Mouse (Mus musculus): Measurements from ENCODE around the gene Leng1. TPM values are rescaled to one million over a fixed set of nuclear protein-coding genes. Genes with fewer than 3 reads are reported as not detected.

Gene Leng1
- polyA plus RNA-seq, 1 experiment from 2014 or later, result 13.1 TPM

GRCm38 (mm10) chr7:3683908-3684550 lies 18.4 kb upstream of the Leng1 start:
- Histone ChIP-seq H3K9ac (ENCODE audit: low read length) (no peak overlapping the region), H3K9me3 (ENCODE audit: control insufficient read depth, low read length) (no peaks in the 10 kb centered on the region), H3K27me3 (replicated peaks; ENCODE audit: control insufficient read depth, insufficient read depth, low read length) (no peaks in the 10 kb centered on the region), H3K4me3 (ENCODE audit: low read depth, low read length) (no peak overlapping the region), H3K4me2 (ENCODE audit: low read length) (no peak overlapping the region), H3K4me1 (replicated peaks; ENCODE audit: control insufficient read depth, insufficient read depth, low read length) (no peaks in the 10 kb centered on the region), H3K27ac (ENCODE audit: low read depth) (no peak overlapping the region), H3K36me3 (ENCODE audit: control insufficient read depth, insufficient read depth, low read length) (peaks cover 52% of the 10 kb centered on the region)
- no peak for ATAC-seq (replicated peaks; ENCODE audit: low FRiP score, low TSS enrichment, low read depth)
- WGBS, result 84% methylated on average over 10 of the region's 10 CpGs
- DNase-seq (ENCODE audit: low spot score), result no peak

GRCm38 (mm10) chr7:3677342-3677741 lies 11.7 kb upstream of the Leng1 start, which contains the start of gene Tmc4:
TSS of gene Tmc4 (minus strand) at chr7:3677553.
- WGBS, result 37% methylated on average over 9 of the region's 9 CpGs
- Histone ChIP-seq H3K9ac (ENCODE audit: low read length) (peak within 1 kb of the TSS; percentile 44), H3K4me2 (ENCODE audit: low read length) (peak within 1 kb of the TSS; percentile 31), H3K4me1 (replicated peaks; ENCODE audit: control insufficient read depth, insufficient read depth, low read length) (no peaks in the 10 kb centered on the region), H3K36me3 (ENCODE audit: control insufficient read depth, insufficient read depth, low read length) (peaks cover 23% of the 10 kb centered on the region), H3K27me3 (replicated peaks; ENCODE audit: control insufficient read depth, insufficient read depth, low read length) (no peaks in the 10 kb centered on the region), H3K27ac (ENCODE audit: low read depth) (no peak within 1 kb of the TSS), H3K4me3 (ENCODE audit: low read depth, low read length) (peak within 1 kb of the TSS; percentile 31), H3K9me3 (ENCODE audit: control insufficient read depth, low read length) (no peaks in the 10 kb centered on the region)
- DNase-seq (ENCODE audit: low spot score) (peak; percentile 63), ATAC-seq (replicated peaks; ENCODE audit: low FRiP score, low TSS enrichment, low read depth) (peak; percentile 77)

GRCm38 (mm10) chr7:3676371-3676770 lies 10.7 kb upstream of the Leng1 start:
- ATAC-seq (replicated peaks; ENCODE audit: low FRiP score, low TSS enrichment, low read depth) (no peak), DNase-seq (ENCODE audit: low spot score) (no peak)
- H3K4me1 ChIP-seq (replicated peaks; ENCODE audit: control insufficient read depth, insufficient read depth, low read length), result no peaks in the 10 kb centered on the region
- WGBS, result 82% methylated on average over 12 of the region's 12 CpGs
- H3K4me3 ChIP-seq (ENCODE audit: low read depth, low read length), result peak overlapping the region; percentile 31
- peak overlapping the region; percentile 31 for H3K4me2 ChIP-seq (ENCODE audit: low read length)
- no peaks in the 10 kb centered on the region for H3K27me3 ChIP-seq (replicated peaks; ENCODE audit: control insufficient read depth, insufficient read depth, low read length)
- no peaks in the 10 kb centered on the region for H3K9me3 ChIP-seq (ENCODE audit: control insufficient read depth, low read length)
- H3K27ac ChIP-seq (ENCODE audit: low read depth), result no peak overlapping the region
- peak overlapping the region; percentile 44 for H3K9ac ChIP-seq (ENCODE audit: low read length)
- peaks cover 20% of the 10 kb centered on the region for H3K36me3 ChIP-seq (ENCODE audit: control insufficient read depth, insufficient read depth, low read length)

DNA sequence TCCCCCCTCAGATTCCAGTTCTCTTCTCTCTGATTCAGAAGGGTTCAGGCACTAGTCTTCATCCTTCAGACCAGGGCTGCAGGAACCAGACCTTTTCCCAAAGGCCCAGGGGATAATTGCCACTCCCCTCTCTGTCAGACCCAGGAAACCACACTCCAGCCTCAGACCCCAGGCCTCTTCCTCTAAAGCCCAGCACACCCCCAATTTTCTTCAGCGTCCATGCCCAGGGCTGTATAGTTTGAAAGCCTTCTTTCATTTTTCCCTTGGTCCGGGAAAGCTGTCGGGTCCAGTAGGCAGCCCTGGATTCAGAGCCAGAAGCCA lies 9.5 kb upstream of the Leng1 start:
- H3K4me1 ChIP-seq (replicated peaks; ENCODE audit: control insufficient read depth, insufficient read depth, low read length), result no peaks in the 10 kb centered on the region
- H3K4me2 ChIP-seq (ENCODE audit: low read length), result no peak overlapping the region
- no peak overlapping the region for H3K27ac ChIP-seq (ENCODE audit: low read depth)
- peaks cover 16% of the 10 kb centered on the region for H3K36me3 ChIP-seq (ENCODE audit: control insufficient read depth, insufficient read depth, low read length)
- H3K4me3 ChIP-seq (ENCODE audit: low read depth, low read length), result no peak overlapping the region
- DNase-seq (ENCODE audit: low spot score), result no peak
- WGBS, result 82% methylated on average over 3 of the region's 3 CpGs
- no peak overlapping the region for H3K9ac ChIP-seq (ENCODE audit: low read length)
- H3K27me3 ChIP-seq (replicated peaks; ENCODE audit: control insufficient read depth, insufficient read depth, low read length), result no peaks in the 10 kb centered on the region
- H3K9me3 ChIP-seq (ENCODE audit: control insufficient read depth, low read length), result no peaks in the 10 kb centered on the region
- no peak for ATAC-seq (replicated peaks; ENCODE audit: low FRiP score, low TSS enrichment, low read depth)

DNA sequence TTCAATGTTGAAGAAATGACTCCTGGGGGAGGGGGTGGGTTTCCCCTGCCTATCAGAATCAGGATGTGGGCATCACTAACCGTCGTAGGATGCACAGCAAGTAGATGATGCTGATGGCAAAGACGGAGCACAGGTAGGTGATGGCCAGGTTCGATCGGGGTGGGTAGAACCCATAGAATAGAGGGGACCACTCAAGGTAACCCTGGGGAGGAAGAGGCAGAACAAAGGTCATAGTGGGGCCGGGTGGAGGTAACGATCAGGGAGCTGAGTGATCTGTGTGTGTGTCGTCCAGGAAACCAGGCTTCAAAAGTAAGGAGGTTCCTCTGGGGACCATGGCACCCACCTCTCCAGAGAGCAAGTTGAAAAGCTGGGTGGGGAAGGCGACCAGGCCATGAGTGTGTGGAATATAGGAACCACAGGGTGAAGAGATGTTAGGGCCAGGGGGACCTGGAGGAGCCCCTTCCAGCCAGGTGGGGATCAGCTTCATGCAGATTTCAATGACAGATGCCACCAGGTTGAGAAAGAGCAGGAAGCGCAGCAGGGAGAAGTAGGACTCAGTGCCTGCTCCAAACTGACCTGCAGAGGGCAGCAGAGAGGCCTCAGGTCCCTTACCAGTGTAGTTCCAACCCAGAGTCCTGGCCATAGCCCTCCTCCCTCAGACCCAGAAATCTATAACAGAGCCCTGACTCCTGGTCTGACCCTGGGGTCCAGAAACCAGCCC lies 9.0 kb upstream of the Leng1 start:
- DNase-seq (ENCODE audit: low spot score) (peak; percentile 83), ATAC-seq (replicated peaks; ENCODE audit: low FRiP score, low TSS enrichment, low read depth) (peak; percentile 68)
- 71% methylated on average over 10 of the region's 10 CpGs for WGBS
- H3K9ac ChIP-seq (ENCODE audit: low read length), result no peak overlapping the region
- H3K4me1 ChIP-seq (replicated peaks; ENCODE audit: control insufficient read depth, insufficient read depth, low read length), result no peaks in the 10 kb centered on the region
- peaks cover 16% of the 10 kb centered on the region for H3K36me3 ChIP-seq (ENCODE audit: control insufficient read depth, insufficient read depth, low read length)
- H3K4me2 ChIP-seq (ENCODE audit: low read length), result no peak overlapping the region
- no peak overlapping the region for H3K27ac ChIP-seq (ENCODE audit: low read depth)
- H3K9me3 ChIP-seq (ENCODE audit: control insufficient read depth, low read length), result no peaks in the 10 kb centered on the region
- H3K4me3 ChIP-seq (ENCODE audit: low read depth, low read length), result no peak overlapping the region
- no peaks in the 10 kb centered on the region for H3K27me3 ChIP-seq (replicated peaks; ENCODE audit: control insufficient read depth, insufficient read depth, low read length)

DNA sequence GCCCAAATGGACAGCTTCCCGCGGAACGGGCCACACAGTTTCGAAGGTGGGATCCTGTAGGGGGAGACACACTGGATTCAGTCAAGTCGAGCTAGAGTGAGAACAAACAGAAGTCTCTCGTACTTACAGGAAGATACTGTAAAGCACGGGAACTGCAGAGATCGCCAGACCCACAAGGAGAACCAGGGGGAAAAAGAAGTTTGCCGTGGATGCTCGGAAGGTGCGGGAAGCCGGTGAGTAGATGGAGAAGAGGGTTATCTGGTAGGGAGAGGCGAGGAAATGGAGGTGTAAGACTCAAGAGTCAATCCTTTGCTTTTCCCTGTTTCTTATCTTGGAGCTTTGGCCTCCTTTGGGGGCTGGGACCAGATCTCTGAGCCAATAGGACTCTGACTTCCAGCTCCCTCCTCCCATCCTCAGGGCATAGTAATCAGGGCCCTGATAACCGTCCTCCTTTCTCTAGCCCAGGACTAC lies 1.3 kb upstream of the Leng1 start:
- ATAC-seq (replicated peaks; ENCODE audit: low FRiP score, low TSS enrichment, low read depth) (0 out of 2 replicates have a peak, but pooled peaks have one; percentile 17), DNase-seq (ENCODE audit: low spot score) (peak; percentile 58)
- Histone ChIP-seq H3K4me3 (ENCODE audit: low read depth, low read length) (peak overlapping the region; percentile 16; the same call in 1 of the 2 replicates), H3K9ac (ENCODE audit: low read length) (peak overlapping the region; percentile 12; the same call in 1 of the 2 replicates), H3K27me3 (replicated peaks; ENCODE audit: control insufficient read depth, insufficient read depth, low read length) (no peaks in the 10 kb centered on the region), H3K4me1 (replicated peaks; ENCODE audit: control insufficient read depth, insufficient read depth, low read length) (peaks cover 12% of the 10 kb centered on the region), H3K36me3 (ENCODE audit: control insufficient read depth, insufficient read depth, low read length) (peaks cover 14% of the 10 kb centered on the region), H3K4me2 (ENCODE audit: low read length) (peak overlapping the region; percentile 33), H3K9me3 (ENCODE audit: control insufficient read depth, low read length) (no peaks in the 10 kb centered on the region), H3K27ac (ENCODE audit: low read depth) (peak overlapping the region; percentile 14; the same call in 1 of the 2 replicates)
- 13% methylated on average over 14 of the region's 14 CpGs for WGBS

DNA sequence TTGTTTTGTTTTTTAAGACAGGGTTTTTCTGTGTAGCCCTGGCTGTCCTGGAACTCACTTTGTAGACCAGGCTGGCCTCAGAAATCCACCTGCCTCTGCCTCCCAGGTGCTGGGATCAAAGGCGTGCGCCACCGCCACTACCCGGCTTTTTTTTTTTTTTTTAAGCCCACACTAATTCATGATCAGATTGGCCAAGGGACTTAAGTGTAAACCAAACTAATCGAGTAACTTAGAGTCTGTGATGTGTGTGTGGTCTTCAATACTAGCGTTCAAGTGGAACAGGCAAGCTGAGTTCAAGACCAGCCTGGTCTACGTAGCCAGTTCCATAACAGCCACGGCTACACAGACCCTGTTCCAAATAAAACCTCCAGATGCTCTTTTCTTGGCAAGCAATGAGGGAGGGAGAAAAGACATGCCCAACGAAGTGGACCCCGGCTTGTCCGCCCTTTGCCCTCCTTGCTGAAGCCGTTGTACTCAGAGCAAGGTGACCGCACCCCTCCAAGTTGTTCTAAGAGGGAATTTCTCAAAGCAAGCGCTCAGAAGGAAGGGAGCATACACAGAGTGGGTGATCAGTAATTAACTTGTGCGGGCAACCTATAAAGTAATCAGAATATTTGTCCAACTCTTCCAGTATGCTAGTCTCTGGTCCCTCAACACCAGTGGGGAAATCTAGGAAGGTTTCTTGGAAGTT lies 971 bp downstream of the Leng1 start:
- H3K27me3 ChIP-seq (replicated peaks; ENCODE audit: control insufficient read depth, insufficient read depth, low read length), result no peaks in the 10 kb centered on the region
- ATAC-seq (replicated peaks; ENCODE audit: low FRiP score, low TSS enrichment, low read depth) (peak; percentile 41; the same call in 1 of the 2 replicates), DNase-seq (ENCODE audit: low spot score) (no peak)
- no peaks in the 10 kb centered on the region for H3K9me3 ChIP-seq (ENCODE audit: control insufficient read depth, low read length)
- peak overlapping the region; percentile 85 for H3K27ac ChIP-seq (ENCODE audit: low read depth)
- 28% methylated on average over 15 of the region's 15 CpGs for WGBS
- H3K9ac ChIP-seq (ENCODE audit: low read length), result peak overlapping the region; percentile 79
- H3K36me3 ChIP-seq (ENCODE audit: control insufficient read depth, insufficient read depth, low read length), result peaks cover 37% of the 10 kb centered on the region
- H3K4me1 ChIP-seq (replicated peaks; ENCODE audit: control insufficient read depth, insufficient read depth, low read length), result peaks cover 12% of the 10 kb centered on the region
- peak overlapping the region; percentile 76 for H3K4me3 ChIP-seq (ENCODE audit: low read depth, low read length)
- peak overlapping the region; percentile 57 for H3K4me2 ChIP-seq (ENCODE audit: low read length)

DNA sequence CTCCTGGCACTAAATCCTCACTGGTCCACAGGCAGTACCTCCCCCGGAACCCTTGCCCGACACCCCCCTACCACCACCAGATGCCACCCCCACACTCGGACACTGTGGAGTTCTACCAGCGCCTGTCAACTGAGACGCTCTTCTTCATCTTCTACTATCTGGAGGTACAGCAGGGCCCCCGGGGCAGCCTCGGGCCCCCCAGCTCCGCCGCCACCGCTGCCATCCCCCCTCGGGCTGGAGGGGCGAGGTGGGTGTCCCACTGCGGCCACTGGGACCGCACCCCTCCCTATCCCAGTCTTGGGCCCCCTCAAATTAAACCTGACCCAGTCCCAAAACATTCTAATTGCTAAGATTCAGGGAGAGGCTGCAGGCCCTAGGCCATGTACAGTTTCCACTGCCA lies 7.1 kb downstream of the Leng1 start:
- no peak overlapping the region for H3K4me3 ChIP-seq (ENCODE audit: low read depth, low read length)
- H3K9ac ChIP-seq (ENCODE audit: low read length), result no peak overlapping the region
- WGBS, result 95% methylated on average over 14 of the region's 14 CpGs
- DNase-seq (ENCODE audit: low spot score) (no peak), ATAC-seq (replicated peaks; ENCODE audit: low FRiP score, low TSS enrichment, low read depth) (no peak)
- no peak overlapping the region for H3K4me2 ChIP-seq (ENCODE audit: low read length)
- no peaks in the 10 kb centered on the region for H3K9me3 ChIP-seq (ENCODE audit: control insufficient read depth, low read length)
- peaks cover 97% of the 10 kb centered on the region for H3K36me3 ChIP-seq (ENCODE audit: control insufficient read depth, insufficient read depth, low read length)
- H3K27me3 ChIP-seq (replicated peaks; ENCODE audit: control insufficient read depth, insufficient read depth, low read length), result no peaks in the 10 kb centered on the region
- H3K4me1 ChIP-seq (replicated peaks; ENCODE audit: control insufficient read depth, insufficient read depth, low read length), result no peaks in the 10 kb centered on the region
- no peak overlapping the region for H3K27ac ChIP-seq (ENCODE audit: low read depth)

Data from intestine, embryonic 14.5 days (tissue).